Mouse (Mus musculus) small intestine, adult 2 months (tissue): Measurements from ENCODE around the gene Man2b2.

Experiments
- CTCF ChIP-seq: fragments of 200-500 bp; IDR thresholded peaks from 2 replicates; pipeline ENCODE4 v1.5.1; 2012; ENCODE audit warnings: low read depth, mild to moderate bottlenecking, control low read depth, inconsistent platforms, low read length, moderate library complexity, mixed read lengths; ENCODE audit not compliant: insufficient replicate concordance, insufficient read length; ENCODE audit errors: extremely low read depth
- POLR2A ChIP-seq: fragments of 200-500 bp; IDR thresholded peaks from 2 replicates; pipeline ENCODE4 v1.6.1; 2012; ENCODE audit warnings: low read depth, mild to moderate bottlenecking, control low read depth, inconsistent platforms, low read length, moderate library complexity

GRCm38 (mm10) chr5:36840092-36840491, 9.6 kb upstream of the Man2b2 start:
- TF ChIP-seq CTCF (no peak), POLR2A (no peak)
